Mouse (Mus musculus) neutrophil, adult 5-6 weeks (primary cell): Measurements from ENCODE around the gene Ptcd2. TPM values are rescaled to one million over a fixed set of nuclear protein-coding genes. Genes with fewer than 3 reads are reported as not detected.

ENCODE experiments used
- ATAC-seq: fragments of 151-379, 151-347 bp; 2 replicates; pipeline ENCODE4 v1.8.0; 2017; ENCODE audit warnings: mild to moderate bottlenecking, moderate TSS enrichment; ENCODE audit not compliant: insufficient number of reproducible peaks, poor library complexity, low FRiP score, severe bottlenecking; ENCODE audit errors: extremely low read depth
- total RNA-seq: library from RNA; stranded (forward); fragments of 200-1000 nt; gene quantifications from 2 replicates; pipeline ENCODE4 v1.2.3, GENCODE M21; 2017

The Ptcd2 gene
- total RNA-seq, 1 experiment from 2014 or later = 26.0 TPM

DNA sequence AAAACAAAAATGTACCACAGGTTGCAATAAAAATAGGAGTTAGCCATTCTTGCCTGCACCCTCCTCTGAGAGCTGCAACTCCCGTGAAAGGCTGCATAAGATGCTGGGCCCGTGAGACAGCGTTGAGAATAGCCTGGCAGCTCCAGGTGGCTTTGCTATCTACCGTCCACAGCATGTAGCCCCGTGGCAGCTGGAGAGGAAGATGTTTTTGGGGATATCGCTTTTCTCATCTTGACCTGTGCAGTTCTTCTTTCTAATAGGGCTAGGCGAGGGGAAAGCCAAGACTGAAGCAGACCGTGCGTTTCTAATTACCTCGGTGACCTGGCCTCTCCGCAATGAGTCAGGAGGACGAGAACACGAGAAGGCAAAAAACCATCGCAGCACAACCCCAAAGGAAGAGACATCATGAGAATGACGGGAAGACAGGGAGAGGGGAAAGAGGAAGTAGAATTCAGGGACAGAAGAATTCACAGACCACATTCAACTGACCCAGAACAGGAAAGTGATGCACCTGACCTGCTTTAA, 29.8 kb downstream of the Ptcd2 start:
- ATAC-seq = no peak

GRCm38 (mm10) chr13:99314098-99314497, 30.4 kb downstream of the Ptcd2 start:
- ATAC-seq = no peak

DNA sequence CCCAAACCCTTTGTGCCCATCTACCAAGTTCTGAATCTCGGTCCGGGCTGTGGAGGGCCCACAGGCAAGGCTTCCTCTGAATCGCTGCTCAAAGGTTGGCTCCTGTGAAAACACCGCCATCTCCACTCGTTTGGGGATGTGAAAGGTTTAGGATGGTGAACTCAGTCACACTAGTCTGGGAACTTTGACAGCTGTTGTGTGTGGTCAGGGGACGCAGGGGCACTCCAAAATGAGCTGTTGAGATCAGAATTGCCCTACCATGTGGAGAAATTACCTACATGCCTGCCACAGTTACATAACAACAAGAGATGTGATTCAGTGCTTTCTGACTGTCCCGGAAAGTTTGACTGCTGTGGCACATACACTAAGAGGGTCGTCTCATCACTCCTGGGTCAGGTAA, 36.1 kb downstream of the Ptcd2 start:
- no peak for ATAC-seq

GRCm38 (mm10) chr13:99307930-99308359, 36.6 kb downstream of the Ptcd2 start:
- no peak for ATAC-seq

GRCm38 (mm10) chr13:99306164-99306563, 38.3 kb downstream of the Ptcd2 start:
- no peak for ATAC-seq

GRCm38 (mm10) chr13:99305186-99305585, 39.3 kb downstream of the Ptcd2 start:
- no peak for ATAC-seq

DNA sequence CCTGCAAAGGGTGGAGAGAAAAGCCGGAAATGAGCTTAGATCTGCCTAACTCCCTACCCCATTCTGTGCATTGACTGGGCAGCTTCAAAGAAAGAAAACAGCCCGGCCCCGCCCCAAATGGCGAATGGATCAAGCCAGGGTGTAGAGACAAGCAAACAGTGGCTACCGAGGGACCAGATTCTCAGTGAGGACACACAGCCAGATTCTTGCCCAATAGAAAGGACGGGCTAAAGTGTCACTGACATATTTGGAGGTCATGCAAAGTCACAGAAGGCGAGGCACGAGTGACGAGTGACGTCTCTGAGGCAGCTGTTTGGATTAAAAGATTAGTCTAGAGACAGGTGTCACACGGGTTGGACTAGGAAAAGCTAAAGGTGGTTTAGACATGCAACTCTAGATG, 40.1 kb downstream of the Ptcd2 start:
- ATAC-seq = no peak

- no peak for ATAC-seq
Measured at GRCm38 (mm10) chr13:99303846-99304245, 40.7 kb downstream of the Ptcd2 start.

GRCm38 (mm10) chr13:99299921-99300320, 44.6 kb downstream of the Ptcd2 start:
- ATAC-seq = no peak

- ATAC-seq = no peak
Measured at GRCm38 (mm10) chr13:99294176-99294575, 50.3 kb downstream of the Ptcd2 start.

GRCm38 (mm10) chr13:99290766-99291165, 53.7 kb downstream of the Ptcd2 start:
- no peak for ATAC-seq

DNA sequence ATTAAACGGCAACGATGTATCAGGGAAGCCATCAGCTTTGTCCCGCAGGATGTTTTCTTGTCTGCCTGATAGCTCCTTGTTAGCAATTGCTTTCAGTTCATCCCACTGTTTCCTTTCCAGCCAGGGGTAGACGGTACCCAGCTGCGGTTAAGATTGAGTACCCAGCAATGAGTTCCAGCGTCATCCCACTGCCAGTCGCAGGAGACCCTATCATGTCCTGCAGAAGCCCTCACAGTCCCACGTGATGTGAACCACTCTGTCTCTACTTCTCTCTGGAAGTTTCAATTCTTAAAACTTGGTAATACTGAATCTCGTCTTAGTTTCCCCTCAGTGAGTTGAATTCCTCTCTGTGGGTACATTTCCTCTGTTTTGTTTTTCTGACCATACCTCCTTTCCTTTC, 56.7 kb downstream of the Ptcd2 start:
- no peak for ATAC-seq

GRCm38 (mm10) chr13:99287207-99287606, 57.3 kb downstream of the Ptcd2 start:
- ATAC-seq = no peak

DNA sequence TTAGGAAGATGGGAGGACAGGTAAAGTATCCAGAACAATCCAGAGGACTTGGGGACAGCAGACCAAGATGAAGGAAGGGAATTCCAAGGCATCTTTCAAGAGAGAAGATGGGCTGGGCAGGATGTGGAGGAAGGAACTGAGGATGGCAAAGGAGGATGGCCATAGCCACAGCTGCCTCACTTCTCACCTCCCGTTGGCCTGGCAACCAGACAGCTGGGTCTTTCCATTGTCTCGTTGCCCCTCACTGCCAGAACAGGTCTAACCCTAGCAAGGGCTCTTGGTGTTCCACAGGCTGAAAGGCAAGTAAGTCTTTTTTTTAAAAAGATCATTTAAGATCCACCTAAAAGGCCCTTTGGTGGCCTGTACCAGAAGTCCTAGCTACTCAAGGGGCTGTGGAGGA, 59.3 kb downstream of the Ptcd2 start:
- no peak for ATAC-seq

- no peak for ATAC-seq
Measured at GRCm38 (mm10) chr13:99284400-99285160, 59.9 kb downstream of the Ptcd2 start.

DNA sequence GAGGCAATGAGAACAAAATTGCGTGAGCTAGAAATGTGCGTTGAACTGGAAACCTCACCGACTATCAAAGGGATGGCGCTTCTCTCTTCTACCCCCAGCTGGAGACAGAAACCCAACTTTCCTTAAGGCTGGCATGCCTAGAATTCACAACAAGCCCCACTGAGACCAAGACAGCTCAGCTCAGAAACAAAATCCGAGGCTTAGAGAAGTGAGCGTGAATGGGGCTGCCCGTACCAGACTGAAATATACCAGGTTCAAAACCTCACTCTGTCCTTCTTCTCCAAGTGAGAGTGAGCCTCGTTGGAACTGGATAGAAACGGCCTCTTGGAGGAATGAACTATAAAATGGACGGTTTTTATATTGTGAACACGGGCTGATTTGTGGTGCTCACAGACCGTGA, 60.6 kb downstream of the Ptcd2 start:
- ATAC-seq = no peak

- no peak for ATAC-seq
Measured at GRCm38 (mm10) chr13:99282961-99283360, 61.5 kb downstream of the Ptcd2 start.

DNA sequence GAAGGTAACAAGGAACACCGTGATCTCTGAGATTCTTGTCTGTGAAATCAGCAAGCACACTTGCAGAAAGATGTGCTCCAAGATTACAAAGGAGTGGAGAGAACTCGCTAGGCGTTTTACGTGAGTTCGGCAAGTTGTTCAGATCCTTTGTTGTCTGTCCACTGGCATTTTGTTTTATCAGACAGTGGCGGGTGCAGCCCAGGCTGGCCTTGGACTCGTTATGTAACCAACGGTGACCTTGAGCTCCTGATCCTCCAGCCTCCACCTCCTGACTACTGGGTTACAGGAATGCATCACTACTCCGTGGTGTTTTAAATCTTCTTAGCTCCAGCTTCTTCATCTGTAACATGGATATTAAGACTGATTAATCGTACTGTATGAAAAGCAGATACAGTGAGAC, 65.2 kb downstream of the Ptcd2 start:
- ATAC-seq = no peak

DNA sequence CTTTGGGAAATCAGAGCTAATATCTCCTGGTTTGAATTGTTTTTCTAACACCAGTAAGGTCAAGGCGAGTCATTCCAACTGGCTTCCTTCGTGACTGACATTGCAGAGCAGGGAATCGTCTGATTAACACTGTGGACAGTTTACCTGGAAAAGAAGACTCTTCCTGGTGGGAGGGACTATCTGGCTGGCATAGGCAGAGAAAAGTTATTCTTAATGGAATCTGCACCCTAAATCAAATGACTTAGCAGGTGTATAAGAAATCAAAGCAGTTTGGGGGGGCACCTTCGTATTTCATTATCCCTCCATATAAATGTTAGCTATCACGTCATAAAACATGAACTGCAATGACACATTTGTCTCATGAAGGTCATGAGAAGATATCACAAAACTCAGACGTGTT, 66.0 kb downstream of the Ptcd2 start:
- ATAC-seq = no peak

DNA sequence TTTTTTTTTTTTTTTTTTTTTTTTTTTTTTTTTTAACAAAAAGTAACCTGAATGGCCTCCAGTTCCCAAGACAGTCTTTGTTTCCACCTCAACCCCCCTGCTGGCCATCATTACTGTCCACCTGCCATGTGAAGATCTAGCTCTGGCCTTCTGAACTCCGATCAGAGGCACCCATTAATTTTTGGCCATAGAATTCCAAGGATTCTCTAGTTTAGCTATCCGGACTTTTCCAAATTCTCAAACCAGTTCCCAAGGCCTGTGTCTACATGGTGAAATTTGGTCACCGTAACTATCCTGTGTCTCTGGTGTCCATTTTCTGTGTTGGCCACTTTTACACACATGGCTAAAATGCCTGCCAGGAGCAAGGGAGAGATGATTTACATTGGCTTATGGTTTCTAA, 67.0 kb downstream of the Ptcd2 start:
- no peak for ATAC-seq

DNA sequence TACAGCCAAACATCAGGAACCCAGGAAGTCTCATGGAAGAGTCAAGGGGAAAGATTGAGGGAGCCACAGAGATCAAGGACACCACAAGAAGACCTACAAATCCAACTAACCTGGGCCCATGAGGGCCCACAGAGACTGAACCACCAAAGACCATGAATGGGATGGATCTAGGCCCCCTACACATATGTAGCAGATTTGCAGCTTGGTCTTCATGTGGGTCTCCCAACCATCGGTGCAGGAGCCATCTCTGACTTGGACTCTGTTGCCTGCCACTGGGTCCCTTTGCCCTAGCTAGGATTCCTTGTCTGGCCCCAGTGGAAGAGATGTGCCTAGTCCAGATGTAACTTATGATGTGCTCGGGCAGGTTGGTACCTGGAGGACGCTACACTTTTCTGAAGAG, 72.5 kb downstream of the Ptcd2 start:
- no peak for ATAC-seq
